Mouse (Mus musculus) megakaryocyte, embryonic 14.5 days (primary cell): ENCODE measurements around the gene Trim33.

Experiments
- FLI1 ChIP-seq: IDR thresholded peaks from 2 replicates; pipeline ENCODE4 v1.6.1; 2012; ENCODE audit warnings: low read length, inconsistent platforms, mixed read lengths
- GATA1 ChIP-seq: IDR thresholded peaks from 3 replicates; pipeline ENCODE4 v1.6.1; 2012; ENCODE audit warnings: mixed read lengths, low read length, inconsistent platforms, borderline replicate concordance

DNA sequence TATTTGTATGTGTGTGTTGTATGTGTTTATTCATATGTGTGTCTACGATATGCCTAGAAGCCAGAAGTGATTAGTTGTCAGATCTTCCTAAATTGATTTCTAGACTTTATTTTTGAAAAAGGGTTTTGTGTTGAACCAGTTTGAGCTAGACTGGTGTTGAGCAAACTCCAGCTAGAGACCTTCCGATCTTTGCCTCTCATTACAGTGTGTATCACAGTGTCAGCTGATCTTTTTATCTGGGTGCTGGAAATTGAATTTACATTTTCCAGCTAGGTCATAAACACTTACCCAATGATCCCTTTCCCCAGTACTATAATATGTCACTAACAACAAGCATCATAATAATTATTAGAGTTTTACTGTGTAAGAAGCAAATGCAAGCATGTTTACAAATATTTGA is 12.0 kb downstream of the Trim33 start:
- TF ChIP-seq FLI1 (no peak), GATA1 (no peak)
